Mouse (Mus musculus): ENCODE data around the gene Rimbp3. TPM values are rescaled to one million over a fixed set of nuclear protein-coding genes. Genes with fewer than 3 reads are reported as not detected.
"Not testable (repeated sequence)": the region's sequence is repeated elsewhere in the genome, so short reads cannot be mapped to it uniquely, and the experiment has no call there.

The Rimbp3 gene
- total and polyA plus RNA-seq, 3 experiments = 0.35 to 0.62 TPM; not detected in 1

GRCm38 (mm10) chr16:17226496-17226895 lies 18.1 kb downstream of the Rimbp3 start:
- Histone ChIP-seq H3K4me3 (ENCODE audit: control insufficient read depth in 1 of 2, insufficient read depth in 1 of 2, low read depth in 2 of 2, low read length in 2 of 2) (no peak overlapping the region), H3K27me3 (ENCODE audit: control insufficient read depth in 1 of 2, insufficient read depth in 2 of 2, low read length in 2 of 2) (no peaks in the 10 kb centered on the region), H3K9ac (ENCODE audit: control insufficient read depth, low read depth, low read length, poor library complexity, severe bottlenecking) (no peak overlapping the region), H3K79me2 (ENCODE audit: control insufficient read depth, insufficient read depth, low read length, poor library complexity) (no peaks in the 10 kb centered on the region), H3K4me1 (ENCODE audit: control insufficient read depth in 1 of 2, insufficient read depth in 2 of 2, low read length in 2 of 2) (peaks cover 4 to 13% of the 10 kb centered on the region in 2 experiments; a peak in 3 of 4 replicates), H3K36me3 (ENCODE audit: control insufficient read depth in 1 of 2, insufficient read depth in 2 of 2, low read length in 2 of 2) (peaks cover 0 to 8% of the 10 kb centered on the region in 2 experiments; a peak in 2 of 4 replicates), H3K27ac (ENCODE audit: control insufficient read depth, low read depth, low read length) (no peak overlapping the region), H3K9me3 (replicated peaks; ENCODE audit: insufficient read depth, low read length) (no peaks in the 10 kb centered on the region)
- TF ChIP-seq GATA1 (IDR thresholded peaks at IDR 0.05; ENCODE audit: low read depth, low read length) (0 out of 2 replicates have a peak, but pooled peaks have one; percentile 4), ZNF384 (IDR thresholded peaks at IDR 0.05; ENCODE audit: low read depth, low read length) (no peak), SIN3A (IDR thresholded peaks at IDR 0.05; ENCODE audit: low read length) (0 out of 2 replicates have a peak, but pooled peaks have one; percentile 27), JUND (IDR thresholded peaks at IDR 0.05; ENCODE audit: low read depth, low read length) (0 out of 2 replicates have a peak, but pooled peaks have one; percentile 57), EP300 (IDR thresholded peaks at IDR 0.05; ENCODE audit: low read depth in 1 of 2, low read length in 2 of 2) (peak in 1 of 2 experiments; percentile 60; a peak in 2 of 4 replicates)
- no peak for DNase-seq (ENCODE audit: low read depth, low spot score)

DNA sequence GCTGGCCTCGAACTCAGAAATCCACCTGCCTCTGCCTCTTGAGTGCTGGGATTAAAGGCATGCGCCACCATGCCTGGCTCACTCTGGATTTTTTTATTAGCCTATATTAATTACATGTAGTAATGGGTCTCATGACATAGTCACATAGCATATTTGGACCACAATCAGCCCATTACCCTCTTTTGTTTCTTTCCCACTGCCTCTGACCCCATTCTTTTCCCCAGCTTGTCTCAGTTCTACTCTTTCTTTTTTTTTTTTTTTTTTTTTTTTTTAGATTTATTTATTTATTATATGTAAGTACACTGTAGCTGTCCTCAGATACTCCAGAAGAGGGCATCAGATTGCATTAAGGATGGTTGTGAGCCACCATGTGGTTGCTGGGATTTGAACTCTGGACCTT lies 23.1 kb downstream of the Rimbp3 start:
- not testable (repeated sequence) for H3K9ac ChIP-seq (ENCODE audit: control insufficient read depth, low read depth, low read length, poor library complexity, severe bottlenecking); H3K4me3 ChIP-seq (ENCODE audit: control insufficient read depth in 1 of 2, insufficient read depth in 1 of 2, low read depth in 2 of 2, low read length in 2 of 2); H3K27me3 ChIP-seq (ENCODE audit: control insufficient read depth in 1 of 2, insufficient read depth in 2 of 2, low read length in 2 of 2); H3K9me3 ChIP-seq (replicated peaks; ENCODE audit: insufficient read depth, low read length); DNase-seq (ENCODE audit: low read depth, low spot score); H3K27ac ChIP-seq (ENCODE audit: control insufficient read depth, low read depth, low read length)
- peaks cover 24% of the 10 kb centered on the region for H3K79me2 ChIP-seq (ENCODE audit: control insufficient read depth, insufficient read depth, low read length, poor library complexity)
- peaks cover 12 to 28% of the 10 kb centered on the region in 2 experiments for H3K4me1 ChIP-seq (ENCODE audit: control insufficient read depth in 1 of 2, insufficient read depth in 2 of 2, low read length in 2 of 2)
- peaks cover 0 to 17% of the 10 kb centered on the region in 2 experiments; a peak in 2 of 4 replicates for H3K36me3 ChIP-seq (ENCODE audit: control insufficient read depth in 1 of 2, insufficient read depth in 2 of 2, low read length in 2 of 2)
- peak; percentile 82 for TF ChIP-seq ZNF384 (IDR thresholded peaks at IDR 0.05; ENCODE audit: low read depth, low read length)

DNA sequence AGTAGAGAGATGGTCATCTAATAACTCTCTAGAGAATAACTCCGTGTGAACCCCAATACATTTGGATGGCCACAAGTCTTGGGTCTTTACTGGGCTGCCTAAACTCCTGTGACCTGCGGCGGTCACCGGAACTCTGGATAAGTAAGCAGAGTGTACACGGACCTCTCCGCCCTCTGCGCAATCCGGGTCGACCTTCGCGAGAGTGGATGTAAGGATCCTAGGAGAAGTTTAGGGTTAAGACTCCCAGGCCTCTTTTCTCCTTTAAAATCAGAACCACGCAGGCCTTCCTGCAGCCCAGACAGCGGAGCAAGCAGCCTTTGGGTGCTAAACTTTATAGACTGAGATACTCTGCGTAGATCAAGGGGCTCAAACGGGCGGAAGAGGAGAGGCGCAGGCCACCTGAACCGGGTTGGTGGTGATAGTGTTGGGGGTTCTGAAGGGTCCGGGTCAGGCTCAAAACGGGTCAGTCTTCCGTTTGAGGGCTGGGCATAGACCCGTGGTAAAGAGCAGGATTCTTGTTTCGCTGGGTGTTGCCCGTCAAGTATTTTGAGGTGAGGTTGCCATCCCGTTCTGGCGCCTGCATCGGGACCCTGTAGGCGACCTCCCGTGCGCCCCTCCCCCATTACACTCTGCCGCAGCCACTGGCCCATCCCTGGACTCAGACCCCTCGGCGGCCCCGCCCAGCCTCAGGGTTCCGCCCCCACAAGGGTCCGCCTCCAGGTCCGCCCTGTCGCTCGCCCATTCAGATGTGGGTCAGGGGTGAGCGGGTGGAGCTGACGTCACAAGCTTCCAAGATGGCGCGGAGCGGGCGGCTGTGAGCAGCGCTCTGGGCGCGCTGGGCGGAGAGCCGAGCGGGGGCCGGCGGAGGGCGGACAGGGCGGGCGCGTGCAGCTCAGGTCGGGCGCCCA lies 24.6 kb downstream of the Rimbp3 start, which contains the start of gene Hic2:
Gene Hic2, plus strand, starts transcription at position 779 of the 908 bp plus-strand sequence.
- H3K9ac ChIP-seq (ENCODE audit: control insufficient read depth, low read depth, low read length, poor library complexity, severe bottlenecking) = peak within 1 kb of the TSS; percentile 95
- no peaks in the 10 kb centered on the region for H3K9me3 ChIP-seq (replicated peaks; ENCODE audit: insufficient read depth, low read length)
- peaks cover 25% of the 10 kb centered on the region for H3K79me2 ChIP-seq (ENCODE audit: control insufficient read depth, insufficient read depth, low read length, poor library complexity)
- H3K4me3 ChIP-seq (ENCODE audit: control insufficient read depth in 1 of 2, insufficient read depth in 1 of 2, low read depth in 2 of 2, low read length in 2 of 2) = peak within 1 kb of the TSS; percentile 88 to 97
- no peaks in the 10 kb centered on the region for H3K27me3 ChIP-seq (ENCODE audit: control insufficient read depth in 1 of 2, insufficient read depth in 2 of 2, low read length in 2 of 2)
- H3K36me3 ChIP-seq (ENCODE audit: control insufficient read depth in 1 of 2, insufficient read depth in 2 of 2, low read length in 2 of 2) = peaks cover 0 to 27% of the 10 kb centered on the region in 2 experiments; a peak in 2 of 4 replicates
- peaks cover 20 to 40% of the 10 kb centered on the region in 2 experiments for H3K4me1 ChIP-seq (ENCODE audit: control insufficient read depth in 1 of 2, insufficient read depth in 2 of 2, low read length in 2 of 2)
- DNase-seq (ENCODE audit: low read depth, low spot score) = peak; percentile 94
- peak within 1 kb of the TSS; percentile 61 for H3K27ac ChIP-seq (ENCODE audit: control insufficient read depth, low read depth, low read length)
- TF ChIP-seq E2F4 (IDR thresholded peaks at IDR 0.05; ENCODE audit: borderline replicate concordance, low read depth, low read length) (no peak), ZC3H11A (IDR thresholded peaks at IDR 0.05; ENCODE audit: low read depth, low read length) (no peak), UBTF (IDR thresholded peaks at IDR 0.05; ENCODE audit: borderline replicate concordance, insufficient read depth, low read depth, low read length) (no peak), EP300 (IDR thresholded peaks at IDR 0.05; ENCODE audit: low read depth in 1 of 2, low read length in 2 of 2) (no peak), CTCF (IDR thresholded peaks at IDR 0.05 in 2 of 3, conservative IDR thresholded peaks at IDR 0.05 in 1 of 3; ENCODE audit: control insufficient read depth in 1 of 3, insufficient read depth in 1 of 3, low read depth in 2 of 3, low read length in 3 of 3, poor library complexity in 1 of 3, severe bottlenecking in 1 of 3) (no peak), MAZ (IDR thresholded peaks at IDR 0.05; ENCODE audit: low read depth, low read length) (no peak; the same call in 1 of the 2 replicates), USF2 (IDR thresholded peaks at IDR 0.05; ENCODE audit: borderline replicate concordance in 1 of 2, insufficient read depth in 1 of 2, low read depth in 1 of 2, low read length in 2 of 2) (no peak), MYC (IDR thresholded peaks at IDR 0.05; ENCODE audit: low read depth, low read length) (no peak), MAX (IDR thresholded peaks at IDR 0.05; ENCODE audit: low read length) (no peak), NELFE (IDR thresholded peaks at IDR 0.05; ENCODE audit: low read depth, low read length) (peak; percentile 88), MXI1 (IDR thresholded peaks at IDR 0.05; ENCODE audit: low read depth, low read length) (no peak), BHLHE40 (IDR thresholded peaks at IDR 0.05; ENCODE audit: borderline replicate concordance, low read depth, low read length) (no peak), ZKSCAN1 (IDR thresholded peaks at IDR 0.05; ENCODE audit: low read depth, low read length) (no peak), MEF2A (IDR thresholded peaks at IDR 0.05; ENCODE audit: extremely low read depth, insufficient replicate concordance, low read depth, low read length, poor library complexity, severe bottlenecking) (no peak), SIN3A (IDR thresholded peaks at IDR 0.05; ENCODE audit: low read length) (peak; percentile 71), CHD1 (IDR thresholded peaks at IDR 0.05; ENCODE audit: low read depth, low read length) (no peak), ETS1 (IDR thresholded peaks at IDR 0.05; ENCODE audit: low read depth, low read length) (peak; percentile 35; the same call in 1 of the 2 replicates), POLR2AphosphoS5 (IDR thresholded peaks at IDR 0.05; ENCODE audit: borderline replicate concordance, low read depth, low read length) (no peak)
